Mouse (Mus musculus) left cerebral cortex, adult 9 months (tissue): ENCODE results near the gene Wdtc1.

Experiments
- DNase-seq, 2 experiments: peaks; one replicate each; pipeline ENCODE4 v3.0.0; 2022; ENCODE audit warnings: low spot score in 2 of 2

Wdtc1 gene

GRCm38 (mm10) chr4:133253412-133253811 is 99.9 kb downstream of the Wdtc1 start:
- no peak for DNase-seq

GRCm38 (mm10) chr4:133252089-133252488 is 101.2 kb downstream of the Wdtc1 start:
- DNase-seq, result no peak

GRCm38 (mm10) chr4:133251214-133251613 is 102.1 kb downstream of the Wdtc1 start:
- DNase-seq, result peak in 1 of 2 experiments; percentile 24

- peak in 1 of 2 experiments; percentile 87 for DNase-seq
Observed at GRCm38 (mm10) chr4:133250609-133251008, 102.7 kb downstream of the Wdtc1 start.

- DNase-seq, result no peak
Observed at GRCm38 (mm10) chr4:133247806-133248449, 105.4 kb downstream of the Wdtc1 start.

GRCm38 (mm10) chr4:133247072-133247471 is 106.2 kb downstream of the Wdtc1 start:
- no peak for DNase-seq

GRCm38 (mm10) chr4:133244289-133244688 is 109.0 kb downstream of the Wdtc1 start:
- no peak for DNase-seq

GRCm38 (mm10) chr4:133243538-133243937 is 109.7 kb downstream of the Wdtc1 start:
- no peak for DNase-seq

- DNase-seq, result no peak
Observed at GRCm38 (mm10) chr4:133242710-133243109, 110.6 kb downstream of the Wdtc1 start.
